1 mouse cellular context compared by ENCODE assay signal in genomic region chr11:4506486-4506885, GRCm38 (mm10).
TF ChIP-seq lines count a peak whose summit lies in the region.

No protein-coding gene starts in this region.

TF ChIP-seq in CH12.LX, 34 proteins besides CTCF, POLR2A, EP300 and RAD21 (continued from another document):
- TF ChIP-seq JUN (IDR thresholded peaks at IDR 0.05; ENCODE audit: insufficient read depth, low read depth, low read length) (peak; percentile 97), MEF2A (IDR thresholded peaks at IDR 0.05; ENCODE audit: borderline replicate concordance, low read depth, low read length) (peak; percentile 83), IRF4 (IDR thresholded peaks at IDR 0.05; ENCODE audit: low read depth, low read length) (peak; percentile 85), MXI1 (IDR thresholded peaks at IDR 0.05; ENCODE audit: low read depth, low read length) (peak; percentile 41; the same call in 1 of the 2 replicates), SIN3A (IDR thresholded peaks at IDR 0.05; ENCODE audit: low read length) (peak; percentile 64; the same call in 1 of the 2 replicates), JUND (conservative IDR thresholded peaks at IDR 0.05; ENCODE audit: low read depth, low read length) (peak; percentile 98), CHD1 (IDR thresholded peaks at IDR 0.05; ENCODE audit: low read depth, low read length) (0 out of 2 replicates have a peak, but pooled peaks have one; percentile 64), TBP (conservative IDR thresholded peaks at IDR 0.05; ENCODE audit: low read depth, low read length) (no peak), ZC3H11A (IDR thresholded peaks at IDR 0.05; ENCODE audit: low read depth, low read length) (no peak), NRF1 (IDR thresholded peaks at IDR 0.05; ENCODE audit: low read depth, low read length) (no peak)
